Mouse (Mus musculus) kidney, embryonic 14.5 days (tissue): ENCODE data around the gene Vasp. TPM values are rescaled to one million over a fixed set of nuclear protein-coding genes. Genes with fewer than 3 reads are reported as not detected.

ENCODE experiments used
- ATAC-seq: fragments of 200-750 bp; cut with Nextera tagmentation; 2 replicates; pipeline ENCODE4 v1.8.0; 2017; ENCODE audit warnings: moderate number of reproducible peaks, mild to moderate bottlenecking, moderate TSS enrichment, moderate library complexity; ENCODE audit not compliant: low FRiP score, low TSS enrichment
- H3K27ac ChIP-seq: fragments of 300-500 bp; sonication (generic); 2 replicates; pipeline ENCODE4 v1.5.1; 2014; ENCODE audit warnings: low read depth, mild to moderate bottlenecking, low read length, moderate library complexity, mixed read lengths
- H3K27me3 ChIP-seq: fragments of 300-500 bp; sonication (generic); 2 replicates; pipeline ENCODE4 v1.6.1; 2014; ENCODE audit warnings: mild to moderate bottlenecking, low read length; ENCODE audit not compliant: control insufficient read depth, insufficient read depth
- H3K36me3 ChIP-seq: fragments of 300-500 bp; sonication (generic); 2 replicates; pipeline ENCODE4 v1.6.1; 2014; ENCODE audit warnings: low read length, mixed read lengths; ENCODE audit not compliant: control insufficient read depth, insufficient read depth
- H3K4me1 ChIP-seq: fragments of 300-500 bp; sonication (generic); 2 replicates; pipeline ENCODE4 v1.6.1; 2014; ENCODE audit warnings: low read length, mixed read lengths; ENCODE audit not compliant: control insufficient read depth, insufficient read depth
- H3K4me2 ChIP-seq: fragments of 300-500 bp; sonication (generic); replicated peaks from 2 replicates; pipeline ENCODE4 v1.6.1; 2014; ENCODE audit warnings: low read depth, mild to moderate bottlenecking, low read length
- H3K4me3 ChIP-seq: fragments of 300-500 bp; sonication (generic); 2 replicates; pipeline ENCODE4 v1.5.1; 2014; ENCODE audit warnings: mild to moderate bottlenecking, low read length
- H3K9ac ChIP-seq: fragments of 300-500 bp; sonication (generic); 2 replicates; pipeline ENCODE4 v1.6.1; 2014; ENCODE audit warnings: low read depth, mild to moderate bottlenecking, low read length, moderate library complexity
- H3K9me3 ChIP-seq: fragments of 300-500 bp; sonication (generic); 2 replicates; pipeline ENCODE4 v1.6.1; 2016; ENCODE audit warnings: low read length; ENCODE audit not compliant: control insufficient read depth
- WGBS: fragments of 180-500 bp; shearing (Covaris S2); extraction: QIAGEN DNeasy Blood & Tissue Kit; methylation state at CpG from one replicate; pipeline ENCODE4 v1.1.7; 2014; 5-methylcytosine and 5-hydroxymethylcytosine counted together
- polyA plus RNA-seq: library from polyadenylated mRNA; unstranded; fragments of >200 nt; fragmentation: Nextera tagmentation; extraction: Ambion mirVana; gene quantifications from 2 replicates; pipeline ENCODE4 v1.2.1, GENCODE M21; 2014

Gene Vasp
- polyA plus RNA-seq, 1 experiment from 2014 or later: 54.2 TPM

- no peak overlapping the region for H3K4me2 ChIP-seq
- H3K4me3 ChIP-seq: no peak overlapping the region
- H3K9ac ChIP-seq: no peak overlapping the region
- peaks cover 25% of the 10 kb centered on the region for H3K36me3 ChIP-seq
- no peak overlapping the region for H3K27ac ChIP-seq
- 79% methylated on average over 2 of the region's 2 CpGs for WGBS
- H3K27me3 ChIP-seq: no peaks in the 10 kb centered on the region
- H3K4me1 ChIP-seq: no peaks in the 10 kb centered on the region
- no peaks in the 10 kb centered on the region for H3K9me3 ChIP-seq
- ATAC-seq: no peak
Measured at GRCm38 (mm10) chr7:19247511-19247910, 24.1 kb downstream of the Vasp start.

- peaks cover 25% of the 10 kb centered on the region for H3K36me3 ChIP-seq
- H3K9ac ChIP-seq: no peak overlapping the region
- no peaks in the 10 kb centered on the region for H3K27me3 ChIP-seq
- WGBS: 100% methylated on average over 1 of the region's 1 CpGs
- no peaks in the 10 kb centered on the region for H3K4me1 ChIP-seq
- ATAC-seq: no peak
- no peak overlapping the region for H3K27ac ChIP-seq
- H3K9me3 ChIP-seq: no peaks in the 10 kb centered on the region
- no peak overlapping the region for H3K4me3 ChIP-seq
- H3K4me2 ChIP-seq: no peak overlapping the region
Measured at GRCm38 (mm10) chr7:19246855-19247254, 24.8 kb downstream of the Vasp start.

DNA sequence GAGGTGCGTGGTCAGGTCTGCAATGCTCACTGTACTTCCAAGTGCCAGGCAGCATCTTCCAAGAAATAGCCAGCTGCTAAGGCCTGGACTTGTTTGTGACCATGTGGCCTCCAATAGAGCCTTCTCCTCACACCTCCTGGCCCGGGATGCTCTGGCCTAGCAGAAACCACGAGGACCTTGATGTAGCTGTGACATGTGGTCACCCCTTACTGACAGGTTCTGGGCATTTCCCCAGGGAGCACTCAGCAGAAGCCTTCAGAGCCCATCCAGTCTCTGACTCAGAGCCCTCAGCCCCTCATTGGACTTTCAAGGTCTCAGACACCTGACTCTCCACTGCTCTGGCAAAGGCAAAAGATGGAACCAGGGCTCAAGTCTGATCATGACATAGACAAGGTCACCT, 26.5 kb downstream of the Vasp start:
- Histone ChIP-seq H3K36me3 (peaks cover 30% of the 10 kb centered on the region), H3K9me3 (no peaks in the 10 kb centered on the region), H3K27me3 (no peaks in the 10 kb centered on the region), H3K4me1 (no peaks in the 10 kb centered on the region), H3K27ac (no peak overlapping the region), H3K4me3 (no peak overlapping the region), H3K4me2 (no peak overlapping the region), H3K9ac (no peak overlapping the region)
- no peak for ATAC-seq
- WGBS: 77% methylated on average over 3 of the region's 3 CpGs

- no peak for ATAC-seq
- H3K27ac ChIP-seq: no peak overlapping the region
- H3K9ac ChIP-seq: no peak overlapping the region
- H3K4me2 ChIP-seq: no peak overlapping the region
- no peak overlapping the region for H3K4me3 ChIP-seq
- H3K27me3 ChIP-seq: no peaks in the 10 kb centered on the region
- peaks cover 30% of the 10 kb centered on the region for H3K36me3 ChIP-seq
- no peaks in the 10 kb centered on the region for H3K9me3 ChIP-seq
- 76% methylated on average over 5 of the region's 5 CpGs for WGBS
- H3K4me1 ChIP-seq: no peaks in the 10 kb centered on the region
Measured at GRCm38 (mm10) chr7:19243858-19244257, 27.8 kb downstream of the Vasp start.

DNA sequence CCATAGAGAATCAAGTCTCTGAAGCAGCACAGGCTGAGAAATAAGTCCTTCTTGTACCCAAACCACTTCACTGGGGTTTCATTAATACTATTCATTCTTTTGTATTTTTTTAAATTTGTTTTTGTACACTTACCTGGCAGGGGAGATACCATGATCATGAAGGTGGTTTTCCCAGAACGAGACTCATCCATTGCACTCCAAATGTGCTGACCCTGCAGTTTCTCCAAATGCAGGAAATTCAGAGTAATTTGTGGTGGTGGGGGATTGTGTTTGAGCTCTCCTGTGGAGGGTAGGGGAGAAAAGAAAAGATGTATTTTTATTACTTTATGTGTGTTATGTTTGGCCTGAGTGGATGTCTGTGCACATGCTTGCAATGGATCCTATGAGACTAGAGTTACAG, 29.6 kb downstream of the Vasp start:
- H3K27me3 ChIP-seq: no peaks in the 10 kb centered on the region
- no peaks in the 10 kb centered on the region for H3K4me1 ChIP-seq
- WGBS: 90% methylated on average over 1 of the region's 1 CpGs
- H3K9me3 ChIP-seq: no peaks in the 10 kb centered on the region
- peaks cover 25% of the 10 kb centered on the region; the same call in 1 of the 2 replicates for H3K36me3 ChIP-seq
- no peak overlapping the region for H3K9ac ChIP-seq
- no peak overlapping the region for H3K4me3 ChIP-seq
- no peak for ATAC-seq
- no peak overlapping the region for H3K27ac ChIP-seq
- no peak overlapping the region for H3K4me2 ChIP-seq

GRCm38 (mm10) chr7:19240905-19241463, 30.6 kb downstream of the Vasp start:
- Histone ChIP-seq H3K9me3 (no peaks in the 10 kb centered on the region), H3K9ac (no peak overlapping the region), H3K4me3 (no peak overlapping the region), H3K27ac (no peak overlapping the region), H3K4me2 (no peak overlapping the region), H3K27me3 (no peaks in the 10 kb centered on the region), H3K4me1 (no peaks in the 10 kb centered on the region), H3K36me3 (peaks cover 17% of the 10 kb centered on the region; the same call in 1 of the 2 replicates)
- ATAC-seq: no peak
- WGBS: 91% methylated on average over 8 of the region's 8 CpGs

DNA sequence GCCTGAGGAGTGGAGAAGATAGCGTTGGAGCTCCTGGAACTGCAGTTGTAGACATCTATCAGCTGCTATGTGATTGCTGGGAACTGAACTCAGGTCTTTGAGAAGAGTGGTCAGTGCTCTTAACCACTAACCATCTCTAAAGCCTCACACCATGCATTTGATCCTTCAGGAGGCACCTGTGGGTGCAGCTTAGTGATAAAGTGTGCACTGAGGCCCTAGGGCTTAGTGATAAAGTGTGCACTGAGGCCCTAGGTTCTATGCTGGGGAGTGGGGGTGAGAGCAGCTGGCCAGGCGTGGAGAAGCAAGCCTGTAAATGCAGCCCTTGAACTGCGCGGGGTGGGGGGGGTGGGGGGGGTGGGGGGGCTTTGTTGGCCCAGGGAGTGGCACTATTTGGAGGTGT, 31.6 kb downstream of the Vasp start:
- H3K9ac ChIP-seq: no peak overlapping the region
- no peak for ATAC-seq
- 64% methylated on average over 4 of the region's 4 CpGs for WGBS
- no peak overlapping the region for H3K4me2 ChIP-seq
- no peak overlapping the region for H3K4me3 ChIP-seq
- H3K4me1 ChIP-seq: no peaks in the 10 kb centered on the region
- no peaks in the 10 kb centered on the region for H3K9me3 ChIP-seq
- H3K27ac ChIP-seq: no peak overlapping the region
- no peaks in the 10 kb centered on the region for H3K27me3 ChIP-seq
- H3K36me3 ChIP-seq: peaks cover 9% of the 10 kb centered on the region; the same call in 1 of the 2 replicates

GRCm38 (mm10) chr7:19239423-19239822, 32.2 kb downstream of the Vasp start:
- Histone ChIP-seq H3K36me3 (peaks cover 5% of the 10 kb centered on the region; the same call in 1 of the 2 replicates), H3K27me3 (no peaks in the 10 kb centered on the region), H3K4me1 (no peaks in the 10 kb centered on the region), H3K27ac (no peak overlapping the region), H3K4me2 (no peak overlapping the region), H3K4me3 (no peak overlapping the region), H3K9ac (0 out of 2 replicates have a peak overlapping the region, but pooled peaks have one; percentile 4), H3K9me3 (no peaks in the 10 kb centered on the region)
- 0% methylated on average over 1 of the region's 1 CpGs for WGBS
- peak; percentile 93 for ATAC-seq

DNA sequence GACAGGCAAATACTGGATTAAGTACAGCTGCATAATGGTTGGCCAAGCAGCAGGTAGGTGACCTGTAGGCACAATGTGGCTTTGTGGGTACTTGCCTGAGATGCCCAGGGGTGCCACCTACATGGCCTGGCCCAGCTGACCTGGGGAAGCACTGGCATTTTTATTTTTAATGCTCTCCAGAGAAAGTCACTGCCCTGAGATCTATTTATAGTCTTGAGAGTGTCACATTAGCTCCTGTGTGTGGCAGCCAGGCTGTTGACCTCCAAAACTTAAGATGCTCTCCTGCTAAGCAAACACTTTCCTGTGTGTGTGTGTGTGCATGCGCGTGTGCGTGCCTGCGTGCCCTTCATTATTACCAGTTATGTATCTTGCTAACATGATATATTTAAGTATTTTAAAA, 33.3 kb downstream of the Vasp start:
- H3K9me3 ChIP-seq: no peaks in the 10 kb centered on the region
- H3K36me3 ChIP-seq: peaks cover 5% of the 10 kb centered on the region; the same call in 1 of the 2 replicates
- no peak overlapping the region for H3K4me3 ChIP-seq
- ATAC-seq: no peak
- H3K4me2 ChIP-seq: no peak overlapping the region
- WGBS: 98% methylated on average over 4 of the region's 4 CpGs
- H3K27me3 ChIP-seq: no peaks in the 10 kb centered on the region
- H3K4me1 ChIP-seq: no peaks in the 10 kb centered on the region
- no peak overlapping the region for H3K9ac ChIP-seq
- H3K27ac ChIP-seq: no peak overlapping the region
